Mouse (Mus musculus): ENCODE results near the gene Fat4.
A peak's percentile ranks its signal among the peaks of the same experiment; 100 is the strongest.

Fat4 gene

DNA sequence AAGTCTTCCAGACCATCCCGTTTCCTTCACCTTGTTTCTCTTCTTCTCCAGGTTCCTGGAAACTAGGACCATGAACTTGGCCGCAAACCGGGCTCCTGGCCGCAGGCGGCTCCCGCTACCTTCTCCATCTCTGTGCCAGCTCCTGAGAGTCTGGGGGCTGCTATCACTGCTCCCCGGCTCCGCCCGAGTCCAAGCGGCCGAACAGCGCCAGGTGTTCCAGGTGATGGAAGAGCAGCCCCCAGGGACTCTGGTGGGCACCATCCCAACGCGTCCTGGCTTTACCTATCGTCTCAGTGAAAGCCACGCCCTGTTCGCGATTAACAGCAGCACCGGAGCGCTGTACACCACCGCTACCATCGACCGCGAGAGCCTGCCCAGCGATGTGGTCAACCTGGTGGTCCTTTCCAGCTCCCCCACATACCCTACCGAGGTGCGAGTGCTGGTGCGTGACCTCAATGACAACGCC lies at the start of gene Fat4:
Fat4 (plus strand) TSS at position 51 of the 466 bp plus-strand sequence.
- DNase-seq (ENCODE audit: low spot score in 2 of 2) = no peak

GRCm38 (mm10) chr3:38839438-38839837 lies 47.3 kb upstream of the Fat4 start:
- no peak for DNase-seq (ENCODE audit: low spot score in 2 of 2)

DNA sequence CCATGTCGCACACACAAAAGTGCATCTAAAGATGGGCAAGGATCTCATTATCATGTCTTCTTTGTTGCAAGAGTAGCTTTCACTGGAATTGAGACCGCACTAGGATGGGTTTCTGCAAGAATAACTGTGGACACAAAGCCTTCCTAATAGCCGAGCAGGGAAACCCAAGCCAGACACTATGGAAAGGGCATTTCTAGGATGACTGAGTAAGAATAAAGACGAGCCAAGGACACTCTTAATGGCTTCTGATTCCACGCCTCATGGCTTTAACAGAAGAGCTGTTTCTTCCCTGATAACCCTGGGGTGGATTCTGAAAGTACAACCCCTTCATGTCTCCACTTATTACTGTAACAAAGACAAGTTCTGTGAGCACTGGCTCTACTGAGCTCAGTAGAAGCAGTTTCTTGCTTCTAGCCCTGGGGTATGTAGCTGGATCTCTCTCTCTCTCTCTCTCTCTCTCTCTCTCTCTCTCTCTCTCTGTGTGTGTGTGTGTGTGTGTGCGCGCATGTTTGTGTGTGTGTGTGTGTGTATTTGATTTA lies 43.7 kb upstream of the Fat4 start:
- no peak for DNase-seq (ENCODE audit: low spot score in 2 of 2)

- no peak for DNase-seq (ENCODE audit: low spot score in 2 of 2)
These were observed 39.9 kb upstream of the Fat4 start for GRCm38 (mm10) chr3:38846602-38847382.

GRCm38 (mm10) chr3:38849077-38849476 lies 37.7 kb upstream of the Fat4 start:
- no peak for DNase-seq (ENCODE audit: low spot score in 2 of 2)

DNA sequence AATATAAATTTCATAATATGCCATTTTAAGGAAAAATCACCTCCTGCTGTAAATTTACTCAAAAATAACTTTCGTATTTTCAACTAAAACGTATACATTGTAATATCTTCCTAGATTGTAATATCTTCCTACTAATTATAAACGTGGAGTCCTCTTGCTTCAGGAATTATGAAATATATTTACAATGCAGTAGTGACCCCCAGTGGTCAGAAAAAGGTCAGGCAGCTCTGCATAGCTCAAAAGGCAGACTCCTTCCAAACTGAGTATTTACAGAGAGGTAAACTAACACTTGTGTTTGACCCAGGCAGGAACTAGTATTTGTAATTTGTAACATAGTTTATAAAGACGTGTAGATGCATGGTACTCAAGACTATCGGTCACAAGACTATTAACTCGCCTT lies 37.2 kb upstream of the Fat4 start:
- DNase-seq (ENCODE audit: low spot score in 2 of 2) = peak; percentile 3 to 69

- no peak for DNase-seq (ENCODE audit: low spot score in 2 of 2)
These were observed 33.1 kb upstream of the Fat4 start for GRCm38 (mm10) chr3:38853650-38854049.

- DNase-seq (ENCODE audit: low spot score in 2 of 2) = no peak
These were observed 26.1 kb upstream of the Fat4 start for GRCm38 (mm10) chr3:38860683-38861082.

GRCm38 (mm10) chr3:38871291-38871690 lies 15.4 kb upstream of the Fat4 start:
- DNase-seq (ENCODE audit: low spot score in 2 of 2) = no peak

GRCm38 (mm10) chr3:38875872-38876271 lies 10.9 kb upstream of the Fat4 start:
- no peak for DNase-seq (ENCODE audit: low spot score in 2 of 2)

DNA sequence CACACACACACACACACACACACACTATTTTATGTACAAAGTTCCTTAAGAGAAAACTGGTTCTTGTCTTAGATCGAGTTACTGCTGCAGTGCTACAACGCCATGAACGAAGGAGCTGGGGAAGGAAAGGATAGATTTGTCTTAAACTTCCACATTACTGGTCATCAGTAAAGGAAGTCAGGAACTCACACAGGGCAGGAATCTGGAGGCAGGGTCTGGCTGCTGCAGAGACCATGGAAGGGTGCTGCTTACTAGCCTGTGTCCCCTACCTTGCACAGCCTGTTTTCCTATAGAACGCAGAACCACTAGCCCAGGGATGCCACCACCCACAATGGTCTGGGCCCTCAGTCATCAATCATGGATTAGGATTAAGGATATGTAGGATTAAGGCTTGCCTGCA lies 10.0 kb upstream of the Fat4 start:
- no peak for DNase-seq (ENCODE audit: low spot score in 2 of 2)

- DNase-seq (ENCODE audit: low spot score in 2 of 2) = peak in 1 of 2 experiments; percentile 66
These were observed 4.0 kb upstream of the Fat4 start for GRCm38 (mm10) chr3:38882778-38883177.

GRCm38 (mm10) chr3:38883676-38884075 lies 3.1 kb upstream of the Fat4 start:
- no peak for DNase-seq (ENCODE audit: low spot score in 2 of 2)

- peak in 1 of 2 experiments; percentile 89 for DNase-seq (ENCODE audit: low spot score in 2 of 2)
These were observed 2.5 kb upstream of the Fat4 start for GRCm38 (mm10) chr3:38884276-38884675.

DNA sequence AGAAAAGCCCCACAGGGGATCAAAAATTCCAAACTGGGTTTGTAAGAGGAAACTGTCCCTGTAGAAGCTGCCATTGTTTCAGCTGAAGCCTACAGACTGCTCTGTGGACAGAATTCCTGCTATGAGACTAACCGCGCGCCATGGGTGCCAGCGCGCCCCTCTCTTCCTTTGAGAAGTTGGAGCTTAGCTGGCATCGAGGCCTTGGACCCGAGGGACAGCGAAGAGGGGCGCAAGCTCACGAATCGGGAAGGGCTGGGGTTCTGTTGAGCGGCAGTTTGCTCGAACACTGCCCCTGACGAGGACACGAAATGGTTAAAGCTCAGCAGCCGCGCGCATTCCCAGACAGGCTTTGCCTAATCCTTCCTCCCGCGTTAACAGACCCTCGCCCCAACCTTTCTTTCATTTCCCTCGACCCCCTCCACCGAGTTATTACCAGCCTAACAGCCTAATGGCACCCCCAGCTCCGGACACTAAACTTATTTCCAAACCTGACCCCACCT lies 1.8 kb upstream of the Fat4 start:
- no peak for DNase-seq (ENCODE audit: low spot score in 2 of 2)

DNA sequence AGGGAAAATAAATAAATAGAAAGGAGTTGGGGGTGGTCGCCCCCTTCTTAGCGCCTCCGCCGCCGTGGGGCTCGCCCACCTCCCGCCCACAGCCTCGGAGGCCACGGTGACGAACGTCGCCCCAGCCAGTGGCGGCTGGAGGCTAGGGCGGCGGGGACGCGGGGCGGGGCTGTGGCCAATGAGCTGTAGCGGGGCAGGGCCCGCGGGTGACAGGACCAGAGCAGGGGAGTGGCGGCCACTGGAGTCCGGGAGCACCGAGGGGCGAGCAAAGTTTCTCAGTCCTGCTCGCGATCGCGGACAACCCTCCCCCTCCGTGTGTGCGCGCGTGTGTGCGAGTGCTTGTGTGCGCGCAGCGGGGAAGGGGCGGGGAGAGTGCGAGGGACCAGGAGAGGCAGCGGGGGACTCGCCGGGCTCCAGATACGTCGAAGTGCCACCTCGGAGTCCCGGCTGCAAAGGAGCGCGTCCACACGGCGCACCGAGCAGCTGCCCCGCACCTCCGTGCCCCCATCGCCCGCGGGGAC lies 1.2 kb upstream of the Fat4 start:
- DNase-seq (ENCODE audit: low spot score in 2 of 2) = peak in 1 of 2 experiments; percentile 54

DNA sequence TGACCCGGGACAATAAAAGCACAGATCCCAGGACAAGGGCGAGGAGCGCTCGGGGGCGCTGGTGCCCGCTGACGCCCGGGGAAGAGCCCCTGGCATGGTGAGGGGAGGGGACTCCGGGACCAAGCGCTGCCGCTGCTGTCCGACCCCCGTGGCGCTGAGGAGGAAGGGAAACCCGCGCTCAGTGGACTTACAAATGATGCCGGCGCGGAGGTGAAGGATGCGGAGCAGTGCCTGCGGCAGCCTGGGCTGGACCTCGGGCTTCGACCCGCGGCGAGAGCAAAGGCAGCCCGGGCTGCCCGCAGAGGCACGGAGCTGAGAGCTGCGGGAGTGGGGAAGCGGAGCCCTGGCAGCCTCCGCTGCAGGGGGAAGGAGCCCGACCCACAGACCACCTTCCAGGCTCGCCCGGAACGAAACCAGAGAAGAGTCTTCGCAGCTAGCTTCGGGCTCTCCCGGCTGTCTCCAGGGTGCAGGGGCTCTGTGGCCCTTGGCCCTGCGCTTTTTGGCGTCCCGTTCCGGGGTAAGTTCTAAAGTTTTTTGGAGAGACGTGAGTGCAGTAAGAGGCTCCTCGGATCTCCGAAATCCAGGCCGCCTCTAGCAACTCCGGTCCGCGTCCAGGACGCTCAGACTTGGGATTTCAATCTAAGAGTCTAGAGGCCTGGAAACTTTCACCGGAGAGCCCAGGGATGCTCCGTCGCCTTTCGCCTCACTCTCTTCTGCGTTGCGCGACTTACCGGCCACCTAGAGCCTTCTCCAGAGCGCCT lies 499 bp upstream of the Fat4 start:
- no peak for DNase-seq (ENCODE audit: low spot score in 2 of 2)

GRCm38 (mm10) chr3:38887381-38887991 lies 746 bp downstream of the Fat4 start:
- DNase-seq (ENCODE audit: low spot score in 2 of 2) = peak in 1 of 2 experiments; percentile 54

DNA sequence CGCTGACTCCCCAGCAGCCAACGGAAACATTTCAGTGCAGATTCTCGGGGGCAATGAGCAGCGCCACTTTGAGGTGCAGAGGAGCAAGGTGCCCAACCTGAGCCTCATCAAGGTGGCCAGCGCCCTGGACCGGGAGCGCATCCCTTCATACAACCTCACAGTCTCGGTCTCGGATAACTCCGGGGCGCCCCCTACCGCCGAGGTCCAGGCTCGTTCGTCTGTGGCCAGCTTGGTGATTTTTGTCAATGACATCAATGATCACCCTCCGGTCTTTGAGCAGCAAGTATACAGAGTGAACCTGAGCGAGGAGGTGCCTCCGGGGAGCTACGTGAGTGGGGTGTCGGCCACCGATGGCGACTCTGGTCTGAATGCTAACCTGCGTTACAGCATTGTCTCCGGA lies 1.4 kb downstream of the Fat4 start:
- peak in 1 of 2 experiments; percentile 91 for DNase-seq (ENCODE audit: low spot score in 2 of 2)

DNA sequence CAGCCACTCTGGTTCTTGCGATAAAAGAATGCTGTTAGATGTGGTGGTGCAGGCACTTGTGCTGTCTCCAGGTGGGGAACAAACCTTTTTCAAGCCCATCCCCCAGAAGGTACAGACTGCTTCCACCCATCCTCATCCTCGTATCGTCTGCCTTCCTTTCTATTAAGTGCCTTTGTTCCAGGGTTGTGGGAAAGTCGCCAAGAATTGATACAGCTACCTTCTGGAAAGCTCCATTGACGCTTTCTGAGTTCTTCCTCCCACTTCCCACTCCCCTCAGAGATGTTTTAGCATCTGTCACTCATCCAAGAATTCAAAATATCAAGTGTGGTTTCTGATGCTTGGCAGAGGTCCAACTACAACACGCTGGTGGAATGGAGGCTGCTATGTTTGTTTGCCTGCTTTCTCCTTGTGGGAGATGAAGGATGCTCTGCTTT lies 6.1 kb downstream of the Fat4 start:
- no peak for DNase-seq (ENCODE audit: low spot score in 2 of 2)

DNA sequence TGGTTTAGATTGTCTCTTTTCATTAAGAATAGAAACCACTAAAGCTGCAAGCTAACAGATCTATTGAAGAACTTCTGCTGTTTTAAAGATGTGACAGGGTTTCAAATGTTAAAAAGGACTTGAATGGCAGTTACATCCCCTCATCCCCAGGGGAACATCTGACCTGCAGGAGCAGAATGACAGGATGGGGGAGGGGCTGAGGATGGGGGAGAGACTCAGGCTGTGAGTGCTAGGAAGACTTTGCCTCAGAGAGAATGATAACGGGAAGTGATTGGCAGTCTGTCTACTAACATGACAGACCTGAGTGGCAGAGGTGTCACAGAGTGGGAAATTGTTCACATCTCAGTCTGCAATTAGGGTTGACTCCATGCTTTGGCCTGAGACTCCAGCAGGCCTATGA lies 14.1 kb downstream of the Fat4 start:
- no peak for DNase-seq (ENCODE audit: low spot score in 2 of 2)

- DNase-seq (ENCODE audit: low spot score in 2 of 2) = no peak
These were observed 20.1 kb downstream of the Fat4 start for GRCm38 (mm10) chr3:38906832-38907231.
